Comparison of ENCODE assay signal across 8 mouse cellular contexts in the genomic region with DNA sequence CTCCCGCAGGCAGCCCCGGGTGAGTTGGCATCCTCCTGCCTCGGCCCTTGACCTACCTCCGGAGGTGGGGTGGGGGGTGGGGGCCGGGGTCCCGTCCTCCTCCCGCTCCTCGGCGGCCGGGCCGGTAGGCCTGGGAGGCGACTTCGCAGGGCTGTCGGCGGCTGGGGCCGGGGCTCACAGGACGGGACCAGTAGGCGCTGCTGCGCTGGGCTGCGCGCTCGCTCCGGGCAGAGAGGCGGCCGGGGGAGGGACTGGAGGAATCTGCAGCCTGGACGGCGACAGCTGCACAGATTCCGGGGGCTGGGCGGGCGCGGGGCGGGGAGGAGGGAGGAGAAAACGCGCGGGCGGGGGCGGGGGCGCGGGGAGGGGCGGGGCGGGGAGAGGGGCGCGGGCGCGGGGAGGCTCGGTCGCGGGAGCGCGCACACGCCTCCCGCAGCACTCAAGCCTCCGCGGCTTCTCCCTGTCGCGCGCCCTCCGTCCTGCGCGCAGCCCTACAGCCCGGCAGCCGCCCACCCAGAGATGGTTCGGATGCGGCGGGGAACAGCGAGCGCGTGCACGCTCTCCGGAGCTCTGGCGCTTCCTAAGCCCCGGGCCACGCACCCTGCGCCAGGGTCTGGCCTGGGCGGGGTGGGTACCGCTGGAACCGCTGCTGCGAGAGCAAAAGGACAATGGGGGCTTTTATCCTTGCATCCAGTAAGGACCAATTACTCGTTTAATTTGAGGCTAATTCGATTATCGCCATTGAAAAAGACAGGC. TPM values are rescaled to one million over a fixed set of nuclear protein-coding genes. Genes with fewer than 3 reads are reported as not detected.
DNase-seq lines count a peak whose midpoint lies in the region; ATAC-seq and TF ChIP-seq lines count a peak whose summit lies in the region.

TSS of gene Sptbn1 (minus strand) at position 284 of the 756 bp plus-strand sequence.

- no peak within 1 kb of the TSS for H3K4me3 ChIP-seq in G1E (ENCODE audit: low read depth, low read length)
- H3K4me3 ChIP-seq in liver, postnatal 0 days (ENCODE audit: low read depth, low read length), result peak within 1 kb of the TSS; percentile 78
- peak within 1 kb of the TSS; percentile 100 for H3K4me3 ChIP-seq in neural tube, embryonic 14.5 days (ENCODE audit: low read depth, low read length)

- TF ChIP-seq EP300 in liver, postnatal 0 days (IDR thresholded peaks at IDR 0.05; ENCODE audit: low read depth), result no peak

- H3K27ac ChIP-seq in liver, postnatal 0 days (ENCODE audit: low read depth), result peak within 1 kb of the TSS; percentile 76
- peak within 1 kb of the TSS; percentile 97 for H3K27ac ChIP-seq in neural tube, embryonic 14.5 days (ENCODE audit: low read depth, low read length)

- intact Hi-C loops in heart, postnatal 36 days (cut with DNase I), result loop anchor here (1.0 to 10.0 kb wide), 6 partner anchors 22 to 381 kb away; partner anchors contain the start of genes 4930505A04Rik and Acyp2

- peak within 1 kb of the TSS; percentile 70 for H3K9ac ChIP-seq in liver, postnatal 0 days (replicated peaks)
- H3K9ac ChIP-seq in neural tube, embryonic 14.5 days (replicated peaks; ENCODE audit: low read depth, low read length), result peak within 1 kb of the TSS; percentile 99

- no peaks in the 10 kb centered on the region for H3K4me1 ChIP-seq in G1E (ENCODE audit: insufficient read depth, low read depth, low read length)
- no peaks in the 10 kb centered on the region; the same call in 1 of the 2 replicates for H3K4me1 ChIP-seq in liver, postnatal 0 days (ENCODE audit: insufficient read depth)
- H3K4me1 ChIP-seq in neural tube, embryonic 14.5 days (ENCODE audit: control insufficient read depth, insufficient read depth, low read length), result peaks cover 8% of the 10 kb centered on the region; the same call in 1 of the 2 replicates

- H3K27me3 ChIP-seq in G1E (ENCODE audit: insufficient read depth, low read length), result peaks cover 20% of the 10 kb centered on the region
- peaks cover 36% of the 10 kb centered on the region for H3K27me3 ChIP-seq in liver, postnatal 0 days (ENCODE audit: insufficient read depth, low read length)
- no peaks in the 10 kb centered on the region; the same call in 1 of the 2 replicates for H3K27me3 ChIP-seq in neural tube, embryonic 14.5 days (ENCODE audit: control insufficient read depth, insufficient read depth, low read length)

- under 1% methylated on average over 48 of the region's 81 CpGs for WGBS in liver, postnatal 0 days (ENCODE audit: insufficient replicate concordance)
- under 1% methylated on average over 43 of the region's 81 CpGs for WGBS in neural tube, embryonic 14.5 days

- DNase-seq in G1E (ENCODE audit: low spot score), result no peak
- DNase-seq in cerebellum, adult 8-10 months, result peak; percentile 77
- peak; percentile 79 for DNase-seq in forelimb bud, embryonic 11.5 days (ENCODE audit: low read depth, low spot score)
- DNase-seq in heart, postnatal 36 days, result peak; percentile 92 to 93
- peak; percentile 84 to 89 for DNase-seq in layer of hippocampus, adult 18-20 months (ENCODE audit: low spot score in 2 of 2)
- DNase-seq in liver, postnatal 0 days, result peak; percentile 75
- DNase-seq in testis, postnatal 14 days (ENCODE audit: low spot score), result peak; percentile 87

- no peak for TF ChIP-seq CTCF in G1E (IDR thresholded peaks at IDR 0.05; ENCODE audit: low read depth, low read length)
- no peak for TF ChIP-seq CTCF in liver, postnatal 0 days (IDR thresholded peaks at IDR 0.05; ENCODE audit: low read depth)

- H3K36me3 ChIP-seq in G1E (replicated peaks), result no peaks in the 10 kb centered on the region
- no peaks in the 10 kb centered on the region for H3K36me3 ChIP-seq in liver, postnatal 0 days (replicated peaks; ENCODE audit: insufficient read depth, low read length)
- no peaks in the 10 kb centered on the region for H3K36me3 ChIP-seq in neural tube, embryonic 14.5 days (ENCODE audit: control insufficient read depth, insufficient read depth, low read length)

- ATAC-seq in G1E (ENCODE audit: extremely low read depth, insufficient number of reproducible peaks, low FRiP score, poor library complexity, severe bottlenecking), result no peak
- ATAC-seq in liver, postnatal 0 days, result peak; percentile 86
- peak; percentile 95 for ATAC-seq in neural tube, embryonic 14.5 days (ENCODE audit: low read depth)

- H3K4me2 ChIP-seq in liver, postnatal 0 days (ENCODE audit: low read depth, low read length), result peak within 1 kb of the TSS; percentile 95
- H3K4me2 ChIP-seq in neural tube, embryonic 14.5 days (ENCODE audit: low read depth, low read length), result peak within 1 kb of the TSS; percentile 84

- H3K9me3 ChIP-seq in G1E (replicated peaks), result peaks cover 2% of the 10 kb centered on the region; the same call in 1 of the 2 replicates
- no peaks in the 10 kb centered on the region for H3K9me3 ChIP-seq in liver, postnatal 0 days (ENCODE audit: low read length)
- no peaks in the 10 kb centered on the region for H3K9me3 ChIP-seq in neural tube, embryonic 14.5 days (ENCODE audit: control insufficient read depth, low read length)

RNA-seq across cellular contexts. Expression of gene Sptbn1, which starts in this region (rescaled TPM):
- total RNA-seq in G1E (2014; fragmentation: Nextera tagmentation) (90.2 and 95.8 TPM in 2 replicates), G1E (2017) (68.9 and 84.1 TPM in 2 replicates)
- 5.1 and 7.7 TPM in 2 replicates for polyA plus RNA-seq in G1E (2012)
- total RNA-seq in heart, postnatal 36 days (2021), result 100 to 1,000 TPM; 527 to 592 TPM
- 100 to 1,000 TPM; 537 TPM for total RNA-seq in layer of hippocampus, adult 18-20 months (2021)
- 18.9 and 19.2 TPM in 2 replicates for polyA plus RNA-seq in liver, postnatal 0 days (2015; fragmentation: Nextera tagmentation; extraction: Ambion mirVana)
- 201 and 261 TPM in 2 replicates for polyA plus RNA-seq in neural tube, embryonic 14.5 days (2014; fragmentation: Nextera tagmentation; extraction: Ambion mirVana)

Comparison
In these comparisons a context has a peak if more than half of its experiments do, and no peak if none do; other contexts are left out.
1. RNA of gene Sptbn1 (total RNA-seq): 527 to 592 TPM in heart, postnatal 36 days and 537 TPM in layer of hippocampus, adult 18-20 months; 68.9 to 95.8 TPM in G1E; every median in the first group is over 4 times any median in the second.
2. RNA of gene Sptbn1 (polyA plus RNA-seq): 201 to 261 TPM in neural tube, embryonic 14.5 days; 18.9 to 19.2 TPM in liver, postnatal 0 days and 5.1 to 7.7 TPM in G1E; every median in the first group is over 10 times any median in the second.